ENCODE assay signal across 8 mouse cellular contexts in genomic region chr5:53213711-53214352, GRCm38 (mm10). TPM values are rescaled to one million over a fixed set of nuclear protein-coding genes. Genes with fewer than 3 reads are reported as not detected.
DNase-seq lines count a peak whose midpoint lies in the region; ATAC-seq and TF ChIP-seq lines count a peak whose summit lies in the region.

Sel1l3 (minus strand) TSS chr5:53213927.

- H3K4me3 ChIP-seq in testis, adult 2 months (ENCODE audit: control insufficient read depth, low read depth, low read length): peak within 1 kb of the TSS; percentile 42
- peak within 1 kb of the TSS; percentile 71 for H3K4me3 ChIP-seq in heart, embryonic 11.5 days (ENCODE audit: low read depth, low read length)
- H3K4me3 ChIP-seq in kidney, embryonic 16.5 days (ENCODE audit: low read length): peak within 1 kb of the TSS; percentile 72
- peak within 1 kb of the TSS; percentile 52 for H3K4me3 ChIP-seq in liver, embryonic 16.5 days (ENCODE audit: low read depth, low read length)

- H3K4me2 ChIP-seq in heart, embryonic 11.5 days: peak within 1 kb of the TSS; percentile 95
- peak within 1 kb of the TSS; percentile 96 for H3K4me2 ChIP-seq in kidney, embryonic 16.5 days (replicated peaks; ENCODE audit: low read depth, low read length)
- H3K4me2 ChIP-seq in liver, embryonic 16.5 days (ENCODE audit: low read depth, low read length): peak within 1 kb of the TSS; percentile 76

- ATAC-seq in common myeloid progenitor, adult 5-6 weeks (replicated peaks; ENCODE audit: low read depth, poor library complexity, severe bottlenecking): peak; percentile 31; the same call in 1 of the 2 replicates
- ATAC-seq in heart, embryonic 11.5 days (replicated peaks; ENCODE audit: insufficient number of reproducible peaks, low FRiP score, low TSS enrichment): peak; percentile 48; the same call in 1 of the 2 replicates
- ATAC-seq in kidney, embryonic 16.5 days (ENCODE audit: low FRiP score, low TSS enrichment): peak; percentile 49; the same call in 1 of the 2 replicates
- no peak for ATAC-seq in liver, embryonic 16.5 days (ENCODE audit: low read depth)
- no peak for ATAC-seq in erythroblast, adult 5-6 weeks (replicated peaks; ENCODE audit: low FRiP score, poor library complexity, severe bottlenecking)

- TF ChIP-seq CTCF in testis, adult 2 months (IDR thresholded peaks at IDR 0.05; ENCODE audit: control insufficient read depth, insufficient read depth, insufficient replicate concordance, low read depth, low read length): no peak

- no peak for DNase-seq in testis, postnatal 14 days (ENCODE audit: low spot score)
- peak; percentile 68 for DNase-seq in retina, postnatal 1 day

- H3K27ac ChIP-seq in testis, adult 2 months (ENCODE audit: control insufficient read depth, insufficient read depth, low read depth, low read length): no peak within 1 kb of the TSS
- H3K27ac ChIP-seq in heart, embryonic 11.5 days (ENCODE audit: low read depth, low read length): no peak within 1 kb of the TSS
- H3K27ac ChIP-seq in kidney, embryonic 16.5 days (ENCODE audit: low read length): peak within 1 kb of the TSS; percentile 52
- no peak within 1 kb of the TSS for H3K27ac ChIP-seq in liver, embryonic 16.5 days (ENCODE audit: low read length)

- peaks cover 5% of the 10 kb centered on the region; the same call in 1 of the 2 replicates for H3K4me1 ChIP-seq in testis, adult 2 months (ENCODE audit: control insufficient read depth, insufficient read depth, low read length)
- peaks cover 10% of the 10 kb centered on the region for H3K4me1 ChIP-seq in heart, embryonic 11.5 days (ENCODE audit: control insufficient read depth, insufficient read depth, low read length)
- peaks cover 17% of the 10 kb centered on the region for H3K4me1 ChIP-seq in kidney, embryonic 16.5 days (ENCODE audit: insufficient read depth, low read length)
- peaks cover 2% of the 10 kb centered on the region for H3K4me1 ChIP-seq in liver, embryonic 16.5 days (ENCODE audit: control insufficient read depth, low read depth, low read length)

- H3K9me3 ChIP-seq in heart, embryonic 11.5 days (replicated peaks; ENCODE audit: control insufficient read depth, low read length): no peaks in the 10 kb centered on the region
- no peaks in the 10 kb centered on the region for H3K9me3 ChIP-seq in kidney, embryonic 16.5 days (ENCODE audit: low read length)
- no peaks in the 10 kb centered on the region for H3K9me3 ChIP-seq in liver, embryonic 16.5 days (replicated peaks; ENCODE audit: control insufficient read depth, low read length)

- H3K27me3 ChIP-seq in testis, adult 2 months (ENCODE audit: control insufficient read depth, insufficient read depth, low read length): no peaks in the 10 kb centered on the region
- peaks cover 28% of the 10 kb centered on the region for H3K27me3 ChIP-seq in heart, embryonic 11.5 days (ENCODE audit: control insufficient read depth, insufficient read depth, low read length)
- H3K27me3 ChIP-seq in kidney, embryonic 16.5 days (ENCODE audit: insufficient read depth, low read length): peaks cover 3% of the 10 kb centered on the region; the same call in 1 of the 2 replicates
- peaks cover 45% of the 10 kb centered on the region for H3K27me3 ChIP-seq in liver, embryonic 16.5 days (ENCODE audit: control insufficient read depth, insufficient read depth, low read depth, low read length)

- no peaks in the 10 kb centered on the region for H3K36me3 ChIP-seq in testis, adult 2 months (ENCODE audit: control insufficient read depth, insufficient read depth, low read length)
- H3K36me3 ChIP-seq in heart, embryonic 11.5 days (ENCODE audit: control insufficient read depth, insufficient read depth, low read length): no peaks in the 10 kb centered on the region
- no peaks in the 10 kb centered on the region for H3K36me3 ChIP-seq in kidney, embryonic 16.5 days (ENCODE audit: insufficient read depth, low read length)
- H3K36me3 ChIP-seq in liver, embryonic 16.5 days (ENCODE audit: control insufficient read depth, insufficient read depth): no peaks in the 10 kb centered on the region

- H3K9ac ChIP-seq in heart, embryonic 11.5 days (ENCODE audit: low read depth, low read length): peak within 1 kb of the TSS; percentile 70
- H3K9ac ChIP-seq in kidney, embryonic 16.5 days (replicated peaks; ENCODE audit: low read length): peak within 1 kb of the TSS; percentile 81
- no peak within 1 kb of the TSS for H3K9ac ChIP-seq in liver, embryonic 16.5 days (ENCODE audit: low read depth, low read length)

- WGBS in heart, embryonic 11.5 days (ENCODE audit: insufficient replicate concordance): 1% methylated on average over 24 of the region's 29 CpGs
- WGBS in kidney, embryonic 16.5 days: 3% methylated on average over 23 of the region's 29 CpGs
- 2% methylated on average over 24 of the region's 29 CpGs for WGBS in liver, embryonic 16.5 days (ENCODE audit: insufficient replicate concordance)

- TF ChIP-seq POLR2A in testis, adult 2 months (IDR thresholded peaks at IDR 0.05; ENCODE audit: control insufficient read depth, low read depth, low read length): no peak

RNA-seq across cellular contexts. Expression of gene Sel1l3, which starts in this region (rescaled TPM):
- 0.64 and 0.71 TPM in 2 replicates for polyA plus RNA-seq in testis, adult 2 months (2012; rRNA removed)
- total RNA-seq in common myeloid progenitor, adult 5-6 weeks (2017): not detected in 2 replicates
- 1.5 and 1.9 TPM in 2 replicates for polyA plus RNA-seq in heart, embryonic 11.5 days (2014; fragmentation: Nextera tagmentation; extraction: Ambion mirVana)
- 18.9 and 20.0 TPM in 2 replicates for polyA plus RNA-seq in kidney, embryonic 16.5 days (2015; fragmentation: Nextera tagmentation; extraction: Ambion mirVana)
- polyA plus RNA-seq in liver, embryonic 16.5 days (2015; fragmentation: Nextera tagmentation; extraction: Ambion mirVana): 0.21 TPM in 1 of 2 replicates, not detected in the other
- not detected in 2 replicates for total RNA-seq in erythroblast, adult 5-6 weeks (2015; ENCODE audit: low replicate concordance)
- 0.09 TPM in 1 of 2 replicates, not detected in the other for total RNA-seq in erythroblast, adult 5-6 weeks (2017; ENCODE audit: low replicate concordance)

Comparison
In these comparisons a context has a peak if more than half of its experiments do, and no peak if none do; other contexts are left out.
1. Peak in ATAC-seq in common myeloid progenitor, adult 5-6 weeks; RNA of the gene not detected or under 1 TPM.
2. ATAC-seq: peak in heart, embryonic 11.5 days (single experiment) and kidney, embryonic 16.5 days (single experiment); none in liver, embryonic 16.5 days (single experiment) and erythroblast, adult 5-6 weeks (single experiment).
3. Peak in every context shown above with its lines, with median percentiles within 50 percentile points of each other: H3K4me3 ChIP-seq and H3K4me2 ChIP-seq.